Mouse (Mus musculus): ENCODE results near the gene Tmem141. TPM values are rescaled to one million over a fixed set of nuclear protein-coding genes. Genes with fewer than 3 reads are reported as not detected.

The Tmem141 gene
- total and polyA plus RNA-seq, 2 experiments: 28.5 to 40.9 TPM

DNA sequence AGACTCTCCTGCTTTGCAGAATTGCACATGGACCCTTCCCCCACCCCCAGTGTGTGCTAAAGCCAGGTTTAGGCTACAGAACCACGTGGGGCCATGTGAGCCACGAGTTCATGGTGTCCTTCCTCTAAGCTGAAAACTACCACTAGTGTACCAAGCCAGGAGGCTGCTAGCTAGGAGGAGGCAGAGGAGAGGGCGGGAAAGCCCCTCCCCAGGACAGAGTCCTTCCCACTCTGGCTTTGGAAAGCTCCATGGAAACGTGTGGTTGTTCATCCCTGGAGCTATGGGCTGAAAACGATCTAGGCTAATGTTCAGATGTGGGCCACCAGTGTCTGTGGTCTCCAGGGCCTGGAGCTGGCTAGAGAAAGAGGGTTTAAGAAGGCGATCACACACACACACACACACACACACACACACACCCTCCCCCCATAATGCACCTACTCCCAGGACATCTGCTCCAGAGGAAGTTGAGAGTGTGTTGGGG, 41.1 kb downstream of the Tmem141 start:
- TF ChIP-seq POLR2A (IDR thresholded peaks at IDR 0.05; ENCODE audit: extremely low read depth, insufficient read depth, low read length) (no peak), CTCF (IDR thresholded peaks at IDR 0.05; ENCODE audit: low read depth, low read length) (no peak)
- no peak for DNase-seq (ENCODE audit: extremely low read depth, low read depth, low spot score)
- H3K9ac ChIP-seq (ENCODE audit: low read depth, low read length): no peak overlapping the region
- peaks cover 4% of the 10 kb centered on the region; the same call in 1 of the 2 replicates for H3K36me3 ChIP-seq (ENCODE audit: control insufficient read depth, insufficient read depth, low read length)
- H3K27ac ChIP-seq (replicated peaks; ENCODE audit: insufficient read depth, low read depth, low read length): no peak overlapping the region
- 18% methylated on average over 6 of the region's 6 CpGs for WGBS
- H3K4me3 ChIP-seq (ENCODE audit: insufficient read depth, low read depth, low read length): no peak overlapping the region
- H3K27me3 ChIP-seq (ENCODE audit: control insufficient read depth, insufficient read depth, low read length): peaks cover 30% of the 10 kb centered on the region
- H3K4me1 ChIP-seq (ENCODE audit: control insufficient read depth, insufficient read depth, low read length): peaks cover 7% of the 10 kb centered on the region
- H3K79me2 ChIP-seq (ENCODE audit: control insufficient read depth, insufficient read depth, low read length): no peaks in the 10 kb centered on the region

DNA sequence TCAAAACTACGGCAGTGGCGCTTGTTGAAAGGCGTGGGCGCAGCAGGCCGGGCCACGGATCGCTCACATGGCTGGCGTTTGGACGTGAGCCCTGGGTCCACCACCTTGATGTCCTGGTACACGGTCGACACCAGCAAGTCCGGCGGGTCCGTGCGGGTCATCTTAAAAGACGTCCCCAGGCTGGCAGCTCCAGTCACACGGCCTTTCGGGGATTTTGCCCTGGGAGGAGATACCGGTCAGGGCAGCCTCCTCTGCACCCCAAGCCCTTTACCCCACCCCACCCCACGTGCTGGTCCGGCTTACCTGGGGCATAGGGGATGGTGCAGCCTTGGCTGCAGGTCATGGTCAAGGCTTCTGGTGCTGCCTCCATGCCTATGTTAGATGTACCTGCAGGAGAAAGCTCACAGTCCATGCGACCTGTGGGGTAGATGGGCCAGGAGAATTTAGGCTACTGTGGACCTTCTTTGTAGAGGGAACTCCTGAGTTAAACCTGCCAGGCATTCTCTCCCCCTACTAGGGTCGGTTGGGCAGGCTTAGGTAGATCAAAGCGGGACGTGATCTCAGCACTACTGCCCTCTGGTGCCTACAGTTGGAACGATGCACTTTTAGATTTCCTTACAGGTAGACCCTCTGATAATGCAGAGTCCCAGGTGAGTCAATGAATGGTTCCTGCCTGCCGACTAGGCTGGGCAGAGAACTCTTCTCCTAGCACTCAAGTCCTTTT, 41.9 kb downstream of the Tmem141 start:
- H3K4me3 ChIP-seq (ENCODE audit: insufficient read depth, low read depth, low read length): no peak overlapping the region
- TF ChIP-seq CTCF (IDR thresholded peaks at IDR 0.05; ENCODE audit: low read depth, low read length) (peak; percentile 63), POLR2A (IDR thresholded peaks at IDR 0.05; ENCODE audit: extremely low read depth, insufficient read depth, low read length) (no peak)
- H3K36me3 ChIP-seq (ENCODE audit: control insufficient read depth, insufficient read depth, low read length): peaks cover 3% of the 10 kb centered on the region; the same call in 1 of the 2 replicates
- peaks cover 30% of the 10 kb centered on the region for H3K27me3 ChIP-seq (ENCODE audit: control insufficient read depth, insufficient read depth, low read length)
- H3K9ac ChIP-seq (ENCODE audit: low read depth, low read length): no peak overlapping the region
- H3K79me2 ChIP-seq (ENCODE audit: control insufficient read depth, insufficient read depth, low read length): no peaks in the 10 kb centered on the region
- peaks cover 11% of the 10 kb centered on the region for H3K4me1 ChIP-seq (ENCODE audit: control insufficient read depth, insufficient read depth, low read length)
- no peak overlapping the region for H3K27ac ChIP-seq (replicated peaks; ENCODE audit: insufficient read depth, low read depth, low read length)
- WGBS: 2% methylated on average over 27 of the region's 27 CpGs
- DNase-seq (ENCODE audit: extremely low read depth, low read depth, low spot score): no peak

DNA sequence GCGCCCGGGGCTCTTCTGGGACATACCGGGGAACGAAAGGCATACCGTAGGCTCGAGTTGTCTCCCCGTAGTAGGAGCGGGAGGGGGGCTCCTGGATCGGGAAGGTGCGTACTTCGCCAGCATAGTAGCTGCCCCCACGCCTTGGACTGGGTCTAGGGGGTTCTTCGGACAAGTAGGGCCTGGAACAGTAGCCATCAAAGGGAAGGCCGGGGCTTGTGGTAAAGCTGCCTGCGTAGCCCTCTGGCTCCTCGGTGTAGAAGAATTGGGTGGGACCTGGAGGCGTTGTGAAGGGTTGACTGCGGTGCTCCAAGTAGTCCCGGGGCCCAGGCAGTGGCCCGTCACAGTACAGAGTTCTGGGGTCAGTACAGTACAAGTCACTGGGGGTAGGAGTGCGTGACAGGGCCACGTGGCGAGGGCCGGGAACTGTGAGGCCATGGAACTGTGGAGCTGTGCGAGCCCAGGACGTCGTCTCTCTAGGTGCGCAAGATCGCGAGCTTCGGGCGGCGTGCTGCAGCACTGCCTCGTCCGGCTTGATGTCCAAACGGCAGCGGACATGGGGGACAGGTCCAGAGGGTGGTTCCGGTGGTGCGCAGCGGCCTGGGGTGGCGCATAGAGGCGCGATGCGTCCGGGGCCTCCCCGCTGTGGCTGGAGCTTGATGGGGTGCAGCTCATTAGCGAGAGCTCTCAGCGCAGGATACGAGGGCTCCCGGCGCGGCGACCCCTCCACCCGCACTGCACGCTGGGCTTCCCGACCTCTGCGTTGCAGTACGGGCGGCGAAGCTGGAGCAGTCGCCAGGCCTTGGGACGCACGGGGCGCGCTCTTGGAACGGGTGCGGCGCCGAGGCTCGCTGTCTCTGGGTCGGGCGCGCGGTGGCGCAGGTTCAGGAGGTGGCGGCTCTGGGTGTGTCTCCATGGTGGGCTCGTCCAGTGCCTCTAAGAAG, 42.7 kb downstream of the Tmem141 start:
- H3K9ac ChIP-seq (ENCODE audit: low read depth, low read length): no peak overlapping the region
- no peak overlapping the region for H3K4me3 ChIP-seq (ENCODE audit: insufficient read depth, low read depth, low read length)
- H3K4me1 ChIP-seq (ENCODE audit: control insufficient read depth, insufficient read depth, low read length): peaks cover 11% of the 10 kb centered on the region
- no peak overlapping the region for H3K27ac ChIP-seq (replicated peaks; ENCODE audit: insufficient read depth, low read depth, low read length)
- H3K79me2 ChIP-seq (ENCODE audit: control insufficient read depth, insufficient read depth, low read length): no peaks in the 10 kb centered on the region
- peaks cover 30% of the 10 kb centered on the region for H3K27me3 ChIP-seq (ENCODE audit: control insufficient read depth, insufficient read depth, low read length)
- no peak for TF ChIP-seq CTCF (IDR thresholded peaks at IDR 0.05; ENCODE audit: low read depth, low read length)
- no peak for TF ChIP-seq POLR2A (IDR thresholded peaks at IDR 0.05; ENCODE audit: extremely low read depth, insufficient read depth, low read length)
- WGBS: 8% methylated on average over 77 of the region's 77 CpGs
- no peaks in the 10 kb centered on the region for H3K36me3 ChIP-seq (ENCODE audit: control insufficient read depth, insufficient read depth, low read length)
- DNase-seq (ENCODE audit: extremely low read depth, low read depth, low spot score): no peak

DNA sequence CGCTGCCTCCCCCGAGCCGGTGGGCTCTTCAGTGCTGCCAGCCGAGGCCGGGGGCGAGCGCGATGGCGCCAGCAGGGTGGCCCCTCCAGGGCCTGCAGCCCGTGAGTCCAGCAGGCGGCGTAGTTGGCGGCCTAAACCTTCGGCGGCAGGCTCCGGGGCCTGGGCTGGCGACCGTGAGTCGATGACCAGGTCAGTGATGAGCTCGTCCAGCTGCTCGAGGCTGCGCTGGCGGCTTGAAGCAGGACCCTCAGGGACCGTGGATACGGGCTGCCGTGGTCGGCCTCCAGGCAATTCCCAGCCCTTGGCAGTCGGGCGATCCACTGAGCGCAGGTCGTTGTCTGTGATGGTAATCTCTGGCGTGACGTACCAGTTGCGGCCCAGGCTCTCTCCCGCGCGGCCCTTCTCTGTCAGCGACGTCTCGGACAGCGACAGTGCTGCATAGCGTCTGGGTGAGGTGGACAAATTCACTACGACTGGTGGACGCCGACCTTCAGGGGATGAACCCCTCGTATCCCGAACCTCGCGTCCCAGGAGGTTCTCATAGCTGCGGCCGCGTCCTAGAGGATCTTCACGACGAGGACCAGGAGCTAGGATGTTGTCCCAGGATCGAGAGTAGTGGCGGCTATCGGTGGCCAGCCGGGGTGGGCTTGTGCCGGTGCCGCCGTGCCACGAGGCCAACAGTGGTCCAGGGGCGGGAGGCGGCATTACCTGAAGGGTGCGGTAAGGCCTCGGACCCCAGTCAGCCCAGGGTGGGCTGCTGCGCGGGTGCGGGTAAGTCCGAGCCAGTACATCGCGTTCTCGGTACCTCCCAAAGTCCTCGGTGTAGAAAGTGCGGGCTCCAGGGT, 43.6 kb downstream of the Tmem141 start:
- WGBS: 7% methylated on average over 75 of the region's 75 CpGs
- H3K9ac ChIP-seq (ENCODE audit: low read depth, low read length): no peak overlapping the region
- no peak overlapping the region for H3K4me3 ChIP-seq (ENCODE audit: insufficient read depth, low read depth, low read length)
- H3K79me2 ChIP-seq (ENCODE audit: control insufficient read depth, insufficient read depth, low read length): no peaks in the 10 kb centered on the region
- DNase-seq (ENCODE audit: extremely low read depth, low read depth, low spot score): no peak
- peaks cover 11% of the 10 kb centered on the region for H3K4me1 ChIP-seq (ENCODE audit: control insufficient read depth, insufficient read depth, low read length)
- no peak overlapping the region for H3K27ac ChIP-seq (replicated peaks; ENCODE audit: insufficient read depth, low read depth, low read length)
- TF ChIP-seq CTCF (IDR thresholded peaks at IDR 0.05; ENCODE audit: low read depth, low read length): no peak; the same call in 1 of the 2 replicates
- TF ChIP-seq POLR2A (IDR thresholded peaks at IDR 0.05; ENCODE audit: extremely low read depth, insufficient read depth, low read length): no peak
- H3K27me3 ChIP-seq (ENCODE audit: control insufficient read depth, insufficient read depth, low read length): peaks cover 30% of the 10 kb centered on the region
- no peaks in the 10 kb centered on the region for H3K36me3 ChIP-seq (ENCODE audit: control insufficient read depth, insufficient read depth, low read length)
